Mouse (Mus musculus): ENCODE measurements around the gene Hoxc11. TPM values are rescaled to one million over a fixed set of nuclear protein-coding genes. Genes with fewer than 3 reads are reported as not detected.

Hoxc11 gene
- total and polyA plus RNA-seq, 3 experiments, result not detected

- TF ChIP-seq EP300 (IDR thresholded peaks at IDR 0.05; ENCODE audit: low read depth in 1 of 2, low read length in 2 of 2) (peak in 1 of 2 experiments; percentile 62; a peak in 2 of 4 replicates), ELF1 (IDR thresholded peaks at IDR 0.05; ENCODE audit: low read depth, low read length) (peak; percentile 93), POLR2AphosphoS2 (IDR thresholded peaks at IDR 0.05; ENCODE audit: low read length) (peak; percentile 92), UBTF (IDR thresholded peaks at IDR 0.05; ENCODE audit: borderline replicate concordance, insufficient read depth, low read depth, low read length) (0 out of 2 replicates have a peak, but pooled peaks have one; percentile 52), USF2 (IDR thresholded peaks at IDR 0.05; ENCODE audit: borderline replicate concordance in 1 of 2, insufficient read depth in 1 of 2, low read depth in 1 of 2, low read length in 2 of 2) (no peak), ZC3H11A (IDR thresholded peaks at IDR 0.05; ENCODE audit: low read depth, low read length) (no peak), MAZ (IDR thresholded peaks at IDR 0.05; ENCODE audit: low read depth, low read length) (peak; percentile 99), MAX (IDR thresholded peaks at IDR 0.05; ENCODE audit: low read length) (peak; percentile 61)
These were observed 45.1 kb downstream of the Hoxc11 start (continued) for GRCm38 (mm10) chr15:102999183-102999831.

DNA sequence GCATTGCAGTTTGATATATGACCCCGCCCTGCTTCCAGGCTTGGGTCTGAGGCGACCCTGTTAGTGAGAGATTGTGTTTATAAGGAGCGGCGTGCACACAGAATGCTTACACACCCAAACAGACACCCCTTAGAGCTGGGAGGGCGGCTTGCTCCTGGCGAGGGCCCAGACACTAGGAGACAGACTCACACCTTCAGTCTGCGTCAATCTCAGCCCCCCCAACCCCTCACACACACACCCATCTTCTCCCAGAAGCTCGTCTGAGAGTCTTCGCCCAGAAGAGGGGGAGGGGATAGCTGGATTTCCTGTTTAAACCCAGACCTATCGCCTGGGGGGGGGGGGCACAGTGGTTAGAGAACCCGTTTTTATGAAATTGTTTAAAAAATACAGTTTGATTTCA lies 45.7 kb downstream of the Hoxc11 start:
- peak overlapping the region; percentile 60 to 68 for H3K4me3 ChIP-seq (ENCODE audit: control insufficient read depth in 1 of 2, insufficient read depth in 1 of 2, low read depth in 2 of 2, low read length in 2 of 2)
- TF ChIP-seq USF2 (IDR thresholded peaks at IDR 0.05; ENCODE audit: borderline replicate concordance in 1 of 2, insufficient read depth in 1 of 2, low read depth in 1 of 2, low read length in 2 of 2) (no peak), ZMIZ1 (IDR thresholded peaks at IDR 0.05; ENCODE audit: low read depth, low read length) (0 out of 2 replicates have a peak, but pooled peaks have one; percentile 3), HCFC1 (IDR thresholded peaks at IDR 0.05; ENCODE audit: low read depth, low read length) (peak; percentile 41; the same call in 1 of the 2 replicates), MAZ (IDR thresholded peaks at IDR 0.05; ENCODE audit: low read depth, low read length) (peak; percentile 65), CHD2 (IDR thresholded peaks at IDR 0.05; ENCODE audit: low read length) (peak; percentile 55; the same call in 1 of the 2 replicates), RCOR1 (IDR thresholded peaks at IDR 0.05; ENCODE audit: low read depth, low read length) (peak; percentile 51; the same call in 1 of the 2 replicates), MXI1 (IDR thresholded peaks at IDR 0.05; ENCODE audit: low read depth, low read length) (0 out of 2 replicates have a peak, but pooled peaks have one; percentile 3), CHD1 (IDR thresholded peaks at IDR 0.05; ENCODE audit: low read depth, low read length) (0 out of 2 replicates have a peak, but pooled peaks have one; percentile 17), ZKSCAN1 (IDR thresholded peaks at IDR 0.05; ENCODE audit: low read depth, low read length) (no peak), SIN3A (IDR thresholded peaks at IDR 0.05; ENCODE audit: low read length) (0 out of 2 replicates have a peak, but pooled peaks have one; percentile 26), ETS1 (IDR thresholded peaks at IDR 0.05; ENCODE audit: low read depth, low read length) (no peak; the same call in none of the 2 replicates), TBP (IDR thresholded peaks at IDR 0.05; ENCODE audit: low read depth, low read length) (0 out of 2 replicates have a peak, but pooled peaks have one; percentile 28), TAL1 (IDR thresholded peaks at IDR 0.05; ENCODE audit: low read length) (peak; percentile 43; the same call in 1 of the 2 replicates), EP300 (IDR thresholded peaks at IDR 0.05; ENCODE audit: low read depth in 1 of 2, low read length in 2 of 2) (peak in 1 of 2 experiments; percentile 18; a peak in 1 of 4 replicates), KAT2A (conservative IDR thresholded peaks at IDR 0.05; ENCODE audit: low read depth, low read length) (no peak), TCF12 (IDR thresholded peaks at IDR 0.05; ENCODE audit: low read depth, low read length) (0 out of 2 replicates have a peak, but pooled peaks have one; percentile 19)
- H3K27me3 ChIP-seq (ENCODE audit: control insufficient read depth in 1 of 2, insufficient read depth in 2 of 2, low read length in 2 of 2), result no peaks in the 10 kb centered on the region

More for the DNA sequence above, 45.7 kb downstream of the Hoxc11 start:
- Histone ChIP-seq H3K9me3 (replicated peaks; ENCODE audit: insufficient read depth, low read length) (no peaks in the 10 kb centered on the region), H3K27ac (ENCODE audit: control insufficient read depth, low read depth, low read length) (peak overlapping the region; percentile 99), H3K4me1 (ENCODE audit: control insufficient read depth in 1 of 2, insufficient read depth in 2 of 2, low read length in 2 of 2) (peaks cover 15 to 34% of the 10 kb centered on the region in 2 experiments), H3K79me2 (ENCODE audit: control insufficient read depth, insufficient read depth, low read length, poor library complexity) (peaks cover 26% of the 10 kb centered on the region), H3K36me3 (ENCODE audit: control insufficient read depth in 1 of 2, insufficient read depth in 2 of 2, low read length in 2 of 2) (peaks cover 0 to 31% of the 10 kb centered on the region in 2 experiments; a peak in 2 of 4 replicates), H3K9ac (ENCODE audit: control insufficient read depth, low read depth, low read length, poor library complexity, severe bottlenecking) (peak overlapping the region; percentile 98)
- DNase-seq (ENCODE audit: low read depth, low spot score), result peak; percentile 90
